Mouse (Mus musculus) urinary bladder, postnatal 14 days (tissue): Measurements from ENCODE around the gene P2ry12.

Source experiments
- DNase-seq: peaks from one replicate; pipeline ENCODE4 v3.0.0; 2021; ENCODE audit warnings: low spot score

Gene P2ry12

DNA sequence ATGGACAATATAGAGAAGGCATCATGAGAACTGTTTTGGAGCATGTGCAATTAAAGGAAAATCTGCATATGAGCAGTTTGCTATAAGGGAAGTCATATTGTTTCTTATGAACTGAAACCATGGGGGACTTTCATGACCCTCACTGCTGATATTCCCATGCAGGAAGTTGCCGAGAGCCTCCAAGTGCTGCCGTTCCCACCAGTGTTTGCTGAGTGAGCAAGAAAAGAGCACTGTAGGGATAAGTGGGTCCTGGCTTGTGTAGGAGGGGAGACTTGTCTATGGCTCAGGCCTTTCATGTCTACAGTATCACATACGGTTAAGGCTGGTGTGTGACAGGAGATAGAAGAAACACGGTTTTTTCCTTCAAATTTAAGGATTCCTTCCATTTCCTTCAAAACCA is 77.0 kb downstream of the P2ry12 start:
- DNase-seq = no peak

DNA sequence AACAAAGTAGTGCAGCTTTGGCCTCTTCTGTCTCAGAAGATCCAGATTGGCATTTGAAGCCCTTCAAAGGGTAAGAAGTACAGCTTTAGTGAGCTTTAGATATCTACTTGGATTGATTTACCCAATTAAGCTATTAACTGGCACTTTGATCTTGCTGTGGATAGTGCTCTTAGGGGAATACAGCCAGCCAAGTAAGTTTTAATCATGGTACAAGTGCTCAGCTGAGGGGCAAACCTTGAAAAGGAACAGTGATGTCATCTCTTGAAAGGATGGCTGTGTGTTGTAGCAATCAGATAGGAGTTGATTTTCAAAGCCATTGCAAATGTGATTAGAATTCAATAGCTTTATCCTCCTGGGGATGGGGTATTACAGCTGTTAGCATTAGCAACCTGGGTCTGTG is 80.5 kb downstream of the P2ry12 start:
- DNase-seq = no peak

DNA sequence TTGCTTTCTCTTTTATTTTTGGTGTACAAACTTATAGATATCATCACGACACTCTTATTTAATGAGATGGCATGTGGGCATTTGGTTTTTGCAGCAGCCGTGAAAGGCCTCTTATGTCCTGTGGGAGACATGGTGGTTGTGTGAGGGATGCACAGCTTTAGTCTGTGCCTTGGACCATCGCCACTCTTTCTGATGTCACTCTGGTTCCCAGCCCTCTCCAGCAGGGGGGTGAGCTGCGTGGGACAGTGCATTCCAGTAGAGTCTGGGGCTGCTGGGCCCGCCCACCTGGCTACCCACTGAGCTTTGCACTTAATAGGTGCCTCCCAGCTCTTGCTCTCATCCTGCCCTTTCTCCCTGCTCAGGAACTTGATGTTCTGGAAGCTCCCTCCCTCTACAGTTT is 81.5 kb downstream of the P2ry12 start:
- no peak for DNase-seq

GRCm38 (mm10) chr3:59176871-59177270 is 85.8 kb downstream of the P2ry12 start:
- DNase-seq = no peak

- DNase-seq = peak; percentile 46
These were observed 87.4 kb downstream of the P2ry12 start for GRCm38 (mm10) chr3:59175234-59175633.

DNA sequence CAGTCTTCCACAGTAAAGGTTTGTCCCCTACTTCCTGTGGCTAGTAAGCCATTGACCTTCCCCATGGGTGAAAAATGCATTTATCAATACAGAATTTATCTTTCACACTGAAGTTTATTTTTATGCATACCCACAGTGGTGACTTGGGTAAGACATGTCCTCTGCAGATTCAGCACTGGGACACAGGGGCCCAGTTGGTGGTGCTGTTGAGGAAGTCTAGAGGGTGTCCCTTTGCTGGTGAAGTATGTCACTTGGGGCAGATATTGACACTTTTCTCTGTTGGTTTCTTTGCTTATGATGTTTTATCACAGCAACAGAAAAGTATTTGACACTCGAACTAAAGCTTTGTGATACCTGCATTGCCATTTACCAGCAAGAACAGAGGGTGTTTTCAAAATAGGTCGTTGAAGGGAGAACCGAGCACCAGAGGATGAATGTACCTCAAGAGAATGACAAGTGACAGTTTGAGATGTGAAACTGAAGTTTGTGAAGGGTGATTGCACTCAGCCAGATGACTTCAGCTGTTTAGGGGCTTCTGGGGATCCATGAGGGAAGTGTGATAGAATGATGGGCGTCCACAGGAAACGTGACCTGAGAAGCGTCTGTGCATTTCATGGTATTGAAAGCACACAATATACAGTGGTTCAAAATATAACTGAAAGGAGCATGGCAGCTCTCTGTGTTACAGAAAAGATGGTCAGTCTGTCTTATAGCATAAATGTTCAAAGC is 88.1 kb downstream of the P2ry12 start:
- DNase-seq = no peak

DNA sequence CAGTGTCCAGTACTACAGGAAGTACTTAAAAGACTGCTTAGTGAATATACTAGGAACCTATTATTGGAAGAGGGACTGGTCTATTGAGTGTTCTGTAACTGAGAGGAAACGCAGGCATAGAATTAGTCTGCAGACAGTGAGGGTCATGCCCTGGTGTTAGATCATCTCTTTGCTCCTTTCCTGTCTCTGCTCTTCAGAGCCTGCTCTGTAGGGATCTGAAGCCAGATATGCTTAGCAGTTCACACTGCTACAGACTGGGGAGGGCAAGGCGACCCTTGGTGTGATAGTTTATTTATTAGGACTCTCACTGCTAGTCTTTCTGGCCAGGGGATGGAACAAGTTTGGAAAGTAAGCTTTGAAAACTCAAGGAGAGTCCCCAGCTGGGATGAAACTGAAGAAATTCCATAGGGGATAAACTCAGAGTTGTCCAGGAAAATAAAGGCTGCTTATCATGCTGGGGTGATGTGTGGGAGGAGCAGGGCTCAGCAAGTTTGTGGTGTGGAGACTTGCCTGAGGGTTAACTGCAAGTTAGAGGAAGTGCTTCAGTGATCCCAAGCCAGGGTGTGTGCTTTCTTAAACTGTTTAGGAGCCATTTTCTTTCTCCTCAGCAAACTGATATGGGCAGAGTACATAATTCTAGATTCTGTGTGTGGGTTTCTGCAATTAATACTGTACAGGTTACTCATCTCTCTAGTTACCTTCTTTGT is 92.6 kb downstream of the P2ry12 start:
- no peak for DNase-seq

- DNase-seq = no peak
These were observed 93.5 kb downstream of the P2ry12 start for GRCm38 (mm10) chr3:59169215-59169614.

DNA sequence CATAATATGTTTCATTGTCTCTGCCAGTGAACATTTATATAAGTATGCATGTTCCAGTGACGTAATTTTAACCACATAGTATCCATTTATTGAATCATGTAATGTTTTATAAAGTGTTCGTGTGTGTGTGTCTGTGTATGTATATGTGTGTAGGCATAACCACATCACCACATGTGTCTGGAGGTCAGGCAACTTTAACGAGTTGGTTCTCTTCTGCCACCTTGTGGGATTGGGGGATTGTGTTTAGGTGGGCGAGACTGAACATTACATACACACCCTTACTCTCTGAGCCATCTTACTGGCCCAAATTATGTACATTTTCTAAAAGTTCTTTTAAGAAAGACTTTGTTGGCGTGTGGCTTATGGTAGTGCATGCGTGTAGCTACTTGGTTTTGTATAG is 94.2 kb downstream of the P2ry12 start:
- no peak for DNase-seq

DNA sequence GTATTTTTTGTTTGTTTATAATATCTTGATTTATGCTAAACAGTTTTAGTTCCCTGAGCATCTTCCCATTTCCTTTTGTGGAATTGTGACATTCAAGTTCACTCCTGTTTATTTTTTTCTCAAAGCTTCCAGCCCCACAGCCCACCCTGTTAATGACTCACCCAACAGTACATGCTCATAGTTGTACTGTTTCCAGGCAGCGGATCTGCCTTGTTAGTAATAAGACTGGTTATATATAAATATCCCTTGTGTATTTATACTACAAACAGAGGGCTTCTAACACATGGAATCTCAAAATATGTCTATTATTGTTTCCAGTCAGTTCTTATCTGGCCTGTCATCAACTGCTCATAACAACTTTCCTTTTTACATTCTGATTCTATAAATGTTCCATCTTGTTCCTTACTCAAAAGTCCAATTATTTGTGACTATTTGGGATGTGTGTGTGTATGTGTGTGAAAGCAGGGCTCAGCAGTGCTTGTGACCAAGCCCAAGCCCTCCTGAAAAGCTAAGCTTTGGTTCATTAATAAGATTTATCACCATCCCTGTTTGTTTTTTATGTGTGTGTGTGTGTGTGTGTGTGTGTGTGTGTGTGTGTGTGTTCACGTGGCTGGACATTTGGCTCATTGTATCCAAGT is 95.1 kb downstream of the P2ry12 start:
- no peak for DNase-seq
